Mouse (Mus musculus): ENCODE measurements around the gene Vwa3b.

Vwa3b gene

DNA sequence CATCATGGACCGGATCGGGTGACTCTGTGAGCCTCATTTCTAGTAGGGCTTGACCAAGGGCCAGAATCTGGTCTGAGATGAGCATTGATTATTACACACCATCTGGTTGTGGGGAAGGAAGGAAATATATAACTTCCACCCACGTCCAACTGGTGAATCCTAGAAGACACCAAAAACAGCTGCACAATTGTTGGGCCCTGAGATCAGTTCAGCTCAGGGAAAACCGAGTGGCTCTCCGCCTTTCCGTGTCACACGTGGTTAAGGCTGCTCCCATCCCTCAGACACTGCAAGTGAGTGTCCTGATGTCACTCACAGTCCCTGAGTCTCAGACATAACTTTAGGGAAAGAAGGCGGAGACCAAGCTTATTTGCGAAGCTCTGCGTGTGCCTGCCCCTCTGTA, 16.5 kb upstream of the Vwa3b start:
- DNase-seq (ENCODE audit: extremely low read depth, insufficient read length, low spot score), result no peak

DNA sequence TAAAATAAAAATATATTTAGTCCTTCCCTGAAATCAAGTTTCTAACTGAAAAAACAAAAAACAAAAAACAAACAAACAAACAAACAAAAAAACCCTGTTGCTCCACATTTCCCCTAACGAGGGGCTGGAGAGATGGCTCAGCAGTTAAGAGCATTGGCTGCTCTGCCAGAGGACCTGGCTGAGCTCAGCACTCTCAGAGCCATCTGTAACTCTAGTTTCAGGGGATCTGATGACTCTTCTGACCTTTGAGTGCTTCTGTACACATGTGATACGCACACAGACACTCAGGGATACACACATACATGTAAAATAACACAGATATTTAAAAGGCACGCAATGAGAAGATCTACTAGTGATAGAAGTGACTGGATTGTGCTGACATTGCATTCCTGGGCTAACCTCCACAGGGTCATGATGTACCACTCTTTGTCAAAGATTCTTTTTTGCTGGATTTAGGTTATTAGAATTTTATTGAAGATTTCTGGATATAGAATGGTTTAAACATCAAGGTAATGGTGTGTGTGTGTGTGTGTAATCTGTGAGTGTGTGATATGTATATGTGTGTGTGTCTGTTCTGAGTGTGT, 14.7 kb upstream of the Vwa3b start:
- no peak for DNase-seq (ENCODE audit: extremely low read depth, insufficient read length, low spot score)

- no peak for DNase-seq (ENCODE audit: extremely low read depth, insufficient read length, low spot score)
These were observed 13.4 kb upstream of the Vwa3b start for GRCm38 (mm10) chr1:37013006-37013405.

DNA sequence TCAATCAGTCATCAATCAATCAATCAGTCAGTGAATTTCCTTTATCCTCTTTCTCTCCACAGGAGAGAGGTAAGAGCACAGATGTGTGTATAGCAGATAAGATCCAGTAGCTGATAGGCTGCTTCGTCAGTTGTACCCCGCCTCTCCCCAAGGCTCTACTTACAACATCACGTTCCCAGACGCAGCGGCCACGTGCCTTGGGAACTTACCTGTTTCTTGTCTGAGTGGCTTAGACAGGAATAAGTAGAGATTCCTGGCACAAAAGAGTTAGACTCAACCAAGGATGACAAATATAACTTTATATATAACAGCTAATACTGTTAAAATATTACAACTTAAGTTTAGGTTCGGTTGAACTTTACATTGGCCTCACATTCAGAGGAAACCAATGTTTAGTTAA, 12.7 kb upstream of the Vwa3b start:
- DNase-seq (ENCODE audit: extremely low read depth, insufficient read length, low spot score), result no peak

- no peak for DNase-seq (ENCODE audit: extremely low read depth, insufficient read length, low spot score)
These were observed 7.4 kb upstream of the Vwa3b start for GRCm38 (mm10) chr1:37019017-37019416.

DNA sequence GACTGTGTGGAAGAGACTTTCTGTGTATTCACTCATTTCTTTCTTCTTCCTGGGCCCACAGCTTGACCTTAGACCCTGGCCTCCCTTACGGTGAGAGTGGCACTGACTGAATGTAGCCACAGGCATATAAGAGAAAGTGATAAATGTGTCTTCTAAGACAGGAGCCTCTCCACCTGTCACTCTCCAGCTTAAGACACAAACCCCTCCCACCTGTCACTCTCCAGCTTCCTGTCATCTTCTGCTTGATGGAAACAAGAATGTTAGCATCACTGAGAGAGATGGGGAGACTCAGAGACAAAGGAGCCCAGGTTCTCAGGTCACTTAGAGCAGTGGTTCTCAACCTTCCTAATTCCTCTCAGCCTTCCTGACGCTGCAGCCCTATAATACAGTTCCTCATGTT, 3.7 kb upstream of the Vwa3b start:
- no peak for DNase-seq (ENCODE audit: extremely low read depth, insufficient read length, low spot score)

- no peak for DNase-seq (ENCODE audit: extremely low read depth, insufficient read length, low spot score)
These were observed 1.7 kb upstream of the Vwa3b start for GRCm38 (mm10) chr1:37024736-37025135.

- DNase-seq (ENCODE audit: extremely low read depth, insufficient read length, low spot score), result no peak
These were observed 1.0 kb upstream of the Vwa3b start for GRCm38 (mm10) chr1:37025376-37025775.

GRCm38 (mm10) chr1:37026866-37027265, 470 bp downstream of the Vwa3b start:
- DNase-seq (ENCODE audit: extremely low read depth, insufficient read length, low spot score), result peak; percentile 51

DNA sequence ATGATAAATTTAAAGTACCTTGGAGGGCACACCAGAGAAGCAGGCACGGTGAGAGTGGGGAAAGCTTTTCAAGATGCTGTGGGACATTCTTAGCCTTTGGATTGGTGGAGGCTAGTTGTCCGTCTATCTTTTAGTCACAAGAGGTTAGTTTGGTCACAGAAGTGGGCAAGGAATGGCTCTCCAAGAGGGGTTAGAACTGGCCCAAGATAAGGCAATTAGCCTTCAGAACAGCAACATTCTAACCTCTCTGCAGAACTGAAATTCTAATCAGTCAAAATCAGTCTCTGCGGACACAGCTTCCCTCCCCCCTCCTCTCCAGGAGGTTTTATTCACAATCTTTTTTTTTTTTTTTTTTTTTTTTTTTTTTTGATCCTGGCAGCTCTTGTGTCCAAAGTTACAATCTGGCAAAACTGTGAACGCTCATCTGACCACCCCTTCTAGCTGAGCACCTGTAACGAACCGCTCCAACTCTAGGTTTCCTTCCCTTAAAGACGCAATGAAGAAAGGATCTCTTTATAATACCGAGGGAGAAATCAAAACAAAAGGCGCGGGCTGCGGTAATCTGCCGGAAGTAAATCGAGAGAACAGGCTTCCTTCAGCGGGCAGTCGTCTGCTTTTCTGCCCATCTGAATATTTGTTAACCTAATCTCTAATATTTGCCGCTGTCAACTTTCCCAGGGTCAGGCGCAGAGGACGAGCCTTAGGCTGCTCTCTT, 2.2 kb downstream of the Vwa3b start:
- DNase-seq (ENCODE audit: extremely low read depth, insufficient read length, low spot score), result no peak

DNA sequence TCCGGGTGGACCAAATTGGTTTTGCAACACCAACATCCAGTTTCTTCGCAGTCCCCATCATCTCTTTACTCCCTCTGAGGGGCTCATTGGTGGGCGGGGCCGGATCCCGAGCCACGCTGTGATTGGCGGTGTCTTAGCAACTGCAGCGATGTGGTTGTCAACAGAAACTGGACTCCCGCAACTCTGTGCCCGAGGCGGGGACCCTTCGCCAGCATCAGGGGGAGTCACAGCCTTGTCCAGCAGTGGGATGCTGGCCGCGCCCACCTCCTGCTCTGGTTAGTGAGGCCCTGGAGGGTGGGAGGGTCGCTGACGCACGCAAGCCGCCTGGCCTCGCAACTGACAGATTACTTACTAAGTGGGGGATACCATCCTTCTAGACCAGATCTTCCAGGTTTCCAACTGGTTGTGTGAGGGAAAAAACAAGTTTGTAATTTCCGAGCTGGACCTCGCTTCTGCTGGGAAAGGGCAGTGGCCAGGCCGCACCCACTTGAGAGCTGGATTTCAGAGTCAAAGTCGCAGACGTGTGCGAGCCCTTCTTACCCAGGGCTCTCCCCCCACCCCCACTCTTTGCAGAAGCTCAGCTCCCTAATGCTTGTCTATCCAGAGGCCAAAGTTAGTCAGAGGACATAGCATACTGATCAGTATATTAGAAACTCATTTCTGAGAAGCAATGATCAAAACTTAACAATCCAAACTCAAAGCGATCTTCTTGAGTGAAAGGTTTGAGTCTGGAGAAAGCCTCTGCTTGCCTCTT, 2.9 kb downstream of the Vwa3b start:
- DNase-seq (ENCODE audit: extremely low read depth, insufficient read length, low spot score), result peak; percentile 7

DNA sequence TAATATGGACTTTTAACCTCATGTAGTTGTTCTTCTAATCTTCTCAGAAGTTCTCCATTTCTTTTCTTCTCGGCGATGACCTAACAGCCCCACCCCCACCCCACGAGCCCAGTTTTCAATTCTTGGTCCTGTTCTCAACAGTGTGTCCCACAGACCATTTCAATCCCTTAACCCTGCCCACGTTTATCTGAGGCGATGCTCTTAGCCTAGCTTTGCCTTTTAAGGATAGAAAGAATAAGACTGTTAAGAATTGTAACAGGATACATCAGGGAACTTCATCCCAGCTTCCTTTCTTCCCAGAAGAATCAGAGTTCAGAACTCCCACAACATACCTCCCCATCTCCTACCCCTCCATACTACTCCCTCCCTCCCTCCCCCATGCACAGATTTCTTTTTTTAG, 3.5 kb downstream of the Vwa3b start:
- no peak for DNase-seq (ENCODE audit: extremely low read depth, insufficient read length, low spot score)

DNA sequence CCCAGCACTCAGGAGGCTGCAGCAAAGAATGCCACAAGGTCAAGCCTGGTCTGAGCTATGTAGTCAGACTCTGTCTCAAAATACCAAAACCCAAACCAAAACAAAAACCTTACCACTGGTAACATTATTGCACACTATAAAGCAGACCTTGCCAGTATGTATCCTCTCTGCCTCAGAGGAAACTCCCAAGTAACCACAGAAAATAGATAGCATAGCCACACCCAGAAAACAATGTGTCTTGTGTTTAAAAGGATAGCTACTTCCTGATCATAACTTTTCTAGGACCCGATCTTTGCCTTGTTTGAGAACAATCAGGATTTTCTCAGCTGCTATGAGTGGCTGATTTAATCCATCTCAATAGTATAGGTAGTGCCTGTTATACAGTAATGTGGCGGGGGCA, 4.3 kb downstream of the Vwa3b start:
- no peak for DNase-seq (ENCODE audit: extremely low read depth, insufficient read length, low spot score)

GRCm38 (mm10) chr1:37035879-37036278, 9.5 kb downstream of the Vwa3b start:
- DNase-seq (ENCODE audit: extremely low read depth, insufficient read length, low spot score), result no peak

GRCm38 (mm10) chr1:37041126-37041525, 14.7 kb downstream of the Vwa3b start:
- DNase-seq (ENCODE audit: extremely low read depth, insufficient read length, low spot score), result no peak

- no peak for DNase-seq (ENCODE audit: extremely low read depth, insufficient read length, low spot score)
These were observed 15.5 kb downstream of the Vwa3b start for GRCm38 (mm10) chr1:37041856-37042255.

- no peak for DNase-seq (ENCODE audit: extremely low read depth, insufficient read length, low spot score)
These were observed 16.4 kb downstream of the Vwa3b start for GRCm38 (mm10) chr1:37042769-37043168.

DNA sequence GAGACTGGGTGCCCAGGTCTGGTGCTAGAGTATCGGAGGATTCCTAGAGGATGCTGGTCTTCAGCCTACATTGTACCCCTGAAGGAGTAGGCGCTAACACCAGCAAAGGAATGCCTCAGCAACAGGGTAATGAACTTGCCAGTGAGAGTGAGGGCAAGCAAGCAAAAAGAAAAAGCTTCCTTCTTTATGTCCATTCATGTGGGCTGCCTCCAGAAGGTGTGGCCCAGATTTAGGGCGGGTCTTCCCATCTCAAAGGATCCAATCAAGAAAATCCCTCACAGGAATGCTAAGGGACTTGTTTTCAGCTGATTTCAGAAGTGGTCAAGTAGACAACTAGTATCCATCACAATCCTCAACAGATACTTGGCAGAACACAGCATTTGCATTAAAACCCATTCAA, 16.8 kb downstream of the Vwa3b start:
- no peak for DNase-seq (ENCODE audit: extremely low read depth, insufficient read length, low spot score)

GRCm38 (mm10) chr1:37045472-37045871, 19.1 kb downstream of the Vwa3b start:
- DNase-seq (ENCODE audit: extremely low read depth, insufficient read length, low spot score), result no peak

DNA sequence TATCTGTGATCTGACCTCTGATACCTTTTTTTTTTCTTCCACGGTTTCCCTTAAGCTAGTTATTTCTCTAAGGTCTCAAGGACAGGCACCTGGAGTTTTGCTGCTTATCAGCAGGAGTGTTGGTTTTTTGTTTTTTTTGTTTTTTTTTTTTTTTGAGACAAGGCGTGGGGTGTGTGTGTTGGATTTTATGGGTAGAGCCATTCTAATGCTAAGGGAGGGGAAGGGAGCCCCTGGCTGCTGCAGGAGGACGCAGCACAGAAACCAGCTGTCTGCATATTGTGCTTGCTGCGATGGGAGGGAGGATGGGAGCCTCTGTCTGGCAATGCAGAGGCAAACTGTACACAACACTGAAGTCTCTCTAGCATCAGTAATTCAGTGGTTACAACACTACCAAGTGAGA, 22.8 kb downstream of the Vwa3b start:
- DNase-seq (ENCODE audit: extremely low read depth, insufficient read length, low spot score), result no peak

- no peak for DNase-seq (ENCODE audit: extremely low read depth, insufficient read length, low spot score)
These were observed 27.3 kb downstream of the Vwa3b start for GRCm38 (mm10) chr1:37053691-37054090.

All from 3134 (cell line).